Mouse (Mus musculus) neural tube, embryonic 13.5 days (tissue): ENCODE results near the gene Hemk1. TPM values are rescaled to one million over a fixed set of nuclear protein-coding genes. Genes with fewer than 3 reads are reported as not detected.
A peak's percentile ranks its signal among the peaks of the same experiment; 100 is the strongest.

Experiments
- ATAC-seq: fragments of 200-750 bp; cut with Nextera tagmentation; 2 replicates; pipeline ENCODE4 v1.8.0; 2017; ENCODE audit warnings: low read depth, mild to moderate bottlenecking, moderate TSS enrichment, moderate library complexity
- H3K27ac ChIP-seq: fragments of 300-500 bp; sonication (generic); replicated peaks from 2 replicates; pipeline ENCODE4 v1.5.1; 2015; ENCODE audit warnings: moderate library complexity, mild to moderate bottlenecking, inconsistent platforms
- H3K27me3 ChIP-seq: fragments of 300-500 bp; sonication (generic); 2 replicates; pipeline ENCODE4 v1.6.1; 2015; ENCODE audit warnings: mild to moderate bottlenecking, inconsistent platforms
- H3K36me3 ChIP-seq: fragments of 300-500 bp; sonication (generic); 2 replicates; pipeline ENCODE4 v1.6.1; 2015; ENCODE audit warnings: mild to moderate bottlenecking, inconsistent platforms
- H3K4me1 ChIP-seq: fragments of 300-500 bp; sonication (generic); replicated peaks from 2 replicates; pipeline ENCODE4 v1.6.1; 2015; ENCODE audit warnings: inconsistent platforms
- H3K4me2 ChIP-seq: fragments of 300-500 bp; sonication (generic); 2 replicates; pipeline ENCODE4 v1.6.1; 2015; ENCODE audit warnings: inconsistent platforms, mild to moderate bottlenecking, moderate library complexity
- H3K4me3 ChIP-seq: fragments of 300-500 bp; sonication (generic); 2 replicates; pipeline ENCODE4 v1.5.1; 2015; ENCODE audit warnings: mild to moderate bottlenecking, inconsistent platforms
- H3K9ac ChIP-seq: fragments of 300-500 bp; sonication (generic); 2 replicates; pipeline ENCODE4 v1.6.1; 2015; ENCODE audit warnings: moderate library complexity, mild to moderate bottlenecking, inconsistent platforms
- H3K9me3 ChIP-seq: fragments of 300-500 bp; sonication (generic); 2 replicates; pipeline ENCODE4 v1.6.1; 2016; ENCODE audit warnings: inconsistent platforms
- WGBS: fragments of 180-500 bp; shearing (Covaris S2); methylation state at CpG from one replicate; pipeline ENCODE4 v1.1.7; 2015; 5-methylcytosine and 5-hydroxymethylcytosine counted together
- polyA plus RNA-seq: library from polyadenylated mRNA; unstranded; fragments of >200 nt; fragmentation: Nextera tagmentation; extraction: Ambion mirVana; gene quantifications from 2 replicates; pipeline ENCODE4 v1.2.1, GENCODE M21; 2015

Gene Hemk1
- polyA plus RNA-seq, 1 experiment from 2014 or later, result 15.0 TPM

- ATAC-seq, result no peak
- no peak overlapping the region for H3K9ac ChIP-seq
- no peaks in the 10 kb centered on the region for H3K36me3 ChIP-seq
- WGBS, result 93% methylated on average over 5 of the region's 5 CpGs
- H3K4me3 ChIP-seq, result no peak overlapping the region
- no peak overlapping the region for H3K27ac ChIP-seq
- H3K4me2 ChIP-seq, result no peak overlapping the region
- no peaks in the 10 kb centered on the region for H3K9me3 ChIP-seq
- no peaks in the 10 kb centered on the region for H3K27me3 ChIP-seq
- peaks cover 27% of the 10 kb centered on the region for H3K4me1 ChIP-seq
These were observed 56.7 kb downstream of the Hemk1 start for GRCm38 (mm10) chr9:107281241-107281987.

GRCm38 (mm10) chr9:107280322-107281027 lies 57.7 kb downstream of the Hemk1 start:
- Histone ChIP-seq H3K4me3 (no peak overlapping the region), H3K9ac (peak overlapping the region; percentile 17; the same call in 1 of the 2 replicates)

GRCm38 (mm10) chr9:107279378-107280321 lies 58.5 kb downstream of the Hemk1 start:
- WGBS, result 28% methylated on average over 16 of the region's 16 CpGs
- H3K36me3 ChIP-seq, result no peaks in the 10 kb centered on the region
- peaks cover 27% of the 10 kb centered on the region for H3K4me1 ChIP-seq
- 0 out of 2 replicates have a peak overlapping the region, but pooled peaks have one; percentile 18 for H3K27ac ChIP-seq
- no peaks in the 10 kb centered on the region for H3K27me3 ChIP-seq
- ATAC-seq, result no peak
- peak overlapping the region; percentile 27 for H3K4me2 ChIP-seq
- no peak overlapping the region for H3K4me3 ChIP-seq
- peak overlapping the region; percentile 17; the same call in 1 of the 2 replicates for H3K9ac ChIP-seq
- no peaks in the 10 kb centered on the region for H3K9me3 ChIP-seq

More at GRCm38 (mm10) chr9:107280322-107281027, 57.7 kb downstream of the Hemk1 start:
- ATAC-seq, result no peak
- no peaks in the 10 kb centered on the region for H3K27me3 ChIP-seq
- 0 out of 2 replicates have a peak overlapping the region, but pooled peaks have one; percentile 18 for H3K27ac ChIP-seq
- no peaks in the 10 kb centered on the region for H3K9me3 ChIP-seq
- H3K4me2 ChIP-seq, result peak overlapping the region; percentile 27
- H3K4me1 ChIP-seq, result peaks cover 27% of the 10 kb centered on the region
- no peaks in the 10 kb centered on the region for H3K36me3 ChIP-seq
- WGBS, result 46% methylated on average over 13 of the region's 13 CpGs

GRCm38 (mm10) chr9:107278527-107279377 lies 59.4 kb downstream of the Hemk1 start:
- Histone ChIP-seq H3K4me2 (no peak overlapping the region), H3K27ac (no peak overlapping the region), H3K27me3 (no peaks in the 10 kb centered on the region), H3K36me3 (no peaks in the 10 kb centered on the region), H3K9me3 (no peaks in the 10 kb centered on the region), H3K4me1 (peaks cover 27% of the 10 kb centered on the region), H3K9ac (no peak overlapping the region), H3K4me3 (no peak overlapping the region)
- peak; percentile 66 for ATAC-seq
- 52% methylated on average over 8 of the region's 8 CpGs for WGBS

GRCm38 (mm10) chr9:107278126-107278525 lies 60.0 kb downstream of the Hemk1 start:
- Histone ChIP-seq H3K27ac (no peak overlapping the region), H3K9ac (no peak overlapping the region), H3K36me3 (no peaks in the 10 kb centered on the region), H3K9me3 (no peaks in the 10 kb centered on the region), H3K4me2 (no peak overlapping the region), H3K4me1 (peaks cover 27% of the 10 kb centered on the region), H3K27me3 (no peaks in the 10 kb centered on the region), H3K4me3 (no peak overlapping the region)
- no peak for ATAC-seq
- 41% methylated on average over 4 of the region's 4 CpGs for WGBS

GRCm38 (mm10) chr9:107277603-107278002 lies 60.5 kb downstream of the Hemk1 start:
- no peak overlapping the region for H3K4me2 ChIP-seq
- no peak for ATAC-seq
- no peak overlapping the region for H3K4me3 ChIP-seq
- H3K36me3 ChIP-seq, result no peaks in the 10 kb centered on the region
- peaks cover 27% of the 10 kb centered on the region for H3K4me1 ChIP-seq
- 87% methylated on average over 7 of the region's 7 CpGs for WGBS
- no peak overlapping the region for H3K9ac ChIP-seq
- H3K27me3 ChIP-seq, result no peaks in the 10 kb centered on the region
- no peak overlapping the region for H3K27ac ChIP-seq
- no peaks in the 10 kb centered on the region for H3K9me3 ChIP-seq

Other genes with a start within 250 kb of the Hemk1 start
- gene Dock3, start 106.4 kb downstream of the Hemk1 start, polyA plus RNA-seq, result 14.6 TPM in 2 replicates
- 1.8 and 2.4 TPM in 2 replicates for gene Mapkapk3, start 48.5 kb downstream of the Hemk1 start, polyA plus RNA-seq
- 8.7 and 9.2 TPM in 2 replicates for gene Cish, start 42.3 kb downstream of the Hemk1 start, polyA plus RNA-seq
- gene 6430571L13Rik, start 2.3 kb upstream of the Hemk1 start, polyA plus RNA-seq, result 6.4 and 6.5 TPM in 2 replicates
- gene Cacna2d2, start 61.3 kb upstream of the Hemk1 start, polyA plus RNA-seq, result 8.1 and 8.6 TPM in 2 replicates
- 43.4 and 44.4 TPM in 2 replicates for gene Tmem115, start 195.6 kb upstream of the Hemk1 start, polyA plus RNA-seq
- gene Cyb561d2, start 203.8 kb upstream of the Hemk1 start, polyA plus RNA-seq, result 33.0 and 40.1 TPM in 2 replicates
- 66.7 and 73.7 TPM in 2 replicates for gene Nprl2, start 203.9 kb upstream of the Hemk1 start, polyA plus RNA-seq
- gene Zmynd10, start 208.9 kb upstream of the Hemk1 start, polyA plus RNA-seq, result 1.2 and 1.3 TPM in 2 replicates
- 35.4 and 39.0 TPM in 2 replicates for gene Rassf1, start 213.2 kb upstream of the Hemk1 start, polyA plus RNA-seq
- gene Tusc2, start 224.9 kb upstream of the Hemk1 start, polyA plus RNA-seq, result 95.3 and 114 TPM in 2 replicates
- 76.8 and 77.5 TPM in 2 replicates for gene Hyal2, start 229.6 kb upstream of the Hemk1 start, polyA plus RNA-seq
- 8.2 and 8.5 TPM in 2 replicates for gene Hyal1, start 238.6 kb upstream of the Hemk1 start, polyA plus RNA-seq
- gene Naa80, start 240.5 kb upstream of the Hemk1 start, polyA plus RNA-seq, result 15.9 and 19.0 TPM in 2 replicates
- 1.9 and 2.0 TPM in 2 replicates for gene Hyal3, start 242.5 kb upstream of the Hemk1 start, polyA plus RNA-seq
- gene Ifrd2, start 249.3 kb upstream of the Hemk1 start, polyA plus RNA-seq, result 13.5 and 17.4 TPM in 2 replicates